ENCODE assay signal across 8 mouse cellular contexts in genomic region chr12:107583151-107583720, GRCm38 (mm10).
"Had no signal": no experiment of that assay in that cellular context is flagged by ENCODE, and none has a peak within 500 bp of the region (broad histone marks: within the 10 kb centered on the region; RNA-seq: fewer than 3 reads in every experiment).

No protein-coding gene starts in this region.

- DNase-seq: kidney, adult 8-10 months; kidney, postnatal 25 days; layer of hippocampus, postnatal 36 days; liver; liver, embryonic 13.5 days; liver, postnatal 0 days; thymus, adult 18-20 months; thymus, postnatal 14 days had no signal
